Mouse (Mus musculus) cortical plate, adult 2 months (tissue): Measurements from ENCODE around the gene Sirt2.

Experiments used
- CTCF ChIP-seq: fragments of 200-500 bp; IDR thresholded peaks from 2 replicates; pipeline ENCODE4 v1.5.1; 2011; ENCODE audit warnings: mild to moderate bottlenecking, control low read depth, low read length; ENCODE audit not compliant: insufficient read depth; ENCODE audit errors: extremely low read depth
- POLR2A ChIP-seq: fragments of 200-500 bp; IDR thresholded peaks from 2 replicates; pipeline ENCODE4 v1.6.1; 2011; ENCODE audit warnings: mild to moderate bottlenecking, low read length, control low read depth; ENCODE audit not compliant: insufficient read depth; ENCODE audit errors: extremely low read depth

- TF ChIP-seq POLR2A (no peak), CTCF (no peak)
These were observed 59.9 kb downstream of the Sirt2 start for GRCm38 (mm10) chr7:28826402-28826772.
